In the genomic region with DNA sequence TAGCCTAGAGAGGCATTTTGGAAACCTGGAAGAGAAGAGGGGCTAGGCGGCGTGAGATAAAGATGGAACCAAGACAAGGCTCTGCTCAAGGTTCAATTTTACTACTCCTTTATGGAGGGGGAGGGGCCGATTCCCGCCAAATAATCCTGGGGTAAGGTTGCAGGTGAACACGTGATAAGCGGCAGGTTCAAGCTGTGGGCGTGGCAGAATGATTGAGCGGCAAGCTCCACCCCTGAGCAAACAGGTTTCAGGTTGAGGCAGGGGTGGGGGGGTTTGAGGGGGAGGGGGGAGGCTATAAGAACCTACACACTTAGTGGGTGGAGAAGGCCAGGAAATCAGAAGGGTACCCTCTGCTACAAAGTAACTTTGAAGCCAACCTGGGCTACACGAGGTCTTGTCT, we compare ENCODE assay signal across 19 mouse cellular contexts.
"Had no signal": no experiment of that assay in that cellular context is flagged by ENCODE, and none has a peak within 500 bp of the region (broad histone marks: within the 10 kb centered on the region; RNA-seq: fewer than 3 reads in every experiment).

No protein-coding gene starts in this region.

- H3K36me3 ChIP-seq: lung, embryonic 15.5 days; midbrain, embryonic 13.5 days; midbrain, embryonic 15.5 days; neural tube, embryonic 12.5 days had no signal

- H3K27me3 ChIP-seq: lung, embryonic 15.5 days; megakaryocyte, embryonic 14.5 days; midbrain, embryonic 13.5 days; midbrain, embryonic 15.5 days; neural tube, embryonic 12.5 days had no signal

- H3K9ac ChIP-seq: lung, embryonic 15.5 days; midbrain, embryonic 13.5 days; midbrain, embryonic 15.5 days; neural tube, embryonic 12.5 days had no signal

- ATAC-seq: lung, postnatal 0 days; midbrain, embryonic 13.5 days; midbrain, embryonic 15.5 days had no signal

- H3K4me2 ChIP-seq: lung, embryonic 15.5 days; midbrain, embryonic 11.5 days; midbrain, embryonic 13.5 days; midbrain, embryonic 15.5 days; neural tube, embryonic 12.5 days had no signal

- H3K4me1 ChIP-seq: lung, embryonic 15.5 days; midbrain, embryonic 13.5 days; midbrain, embryonic 15.5 days; neural tube, embryonic 12.5 days had no signal

- DNase-seq: lung, adult 2 months; lung, postnatal 14 days; lung, postnatal 36 days; retina, postnatal 1 day; right cerebral cortex, adult 18-20 months; right cerebral cortex, postnatal 25 days; right cerebral cortex, postnatal 4 days; spleen, adult 18-20 months; thymus, adult 18-20 months; thymus, postnatal 14 days; thymus, postnatal 36 days had no signal

- H3K4me3 ChIP-seq: lung, embryonic 15.5 days; megakaryocyte, embryonic 14.5 days; midbrain, embryonic 13.5 days; midbrain, embryonic 15.5 days; neural tube, embryonic 12.5 days had no signal

- H3K27ac ChIP-seq: lung, embryonic 15.5 days; macrophage; midbrain, embryonic 13.5 days; midbrain, embryonic 15.5 days; neural tube, embryonic 12.5 days had no signal

- H3K9me3 ChIP-seq: lung, embryonic 15.5 days; midbrain, embryonic 13.5 days; neural tube, embryonic 12.5 days had no signal
